Mouse (Mus musculus) left cerebral cortex, postnatal 4 days (tissue): ENCODE data around the gene Gm20388. TPM values are rescaled to one million over a fixed set of nuclear protein-coding genes. Genes with fewer than 3 reads are reported as not detected.

Source experiments
- DNase-seq: peaks from one replicate; pipeline ENCODE4 v3.0.0-alpha.2; 2022
- intact Hi-C: fragments of 180-260 bp; cut with DNase I; formaldehyde crosslinking; loops from one replicate; pipeline ENCODE4 v1.15.1; 2025
- total RNA-seq, 2 experiments: library from RNA; stranded (reverse); gene quantifications; 2 replicates each; pipeline ENCODE4 v1.2.3; 2021

The Gm20388 gene
- total RNA-seq, 2 experiments from 2014 or later: 6.5 to 12.8 TPM

DNA sequence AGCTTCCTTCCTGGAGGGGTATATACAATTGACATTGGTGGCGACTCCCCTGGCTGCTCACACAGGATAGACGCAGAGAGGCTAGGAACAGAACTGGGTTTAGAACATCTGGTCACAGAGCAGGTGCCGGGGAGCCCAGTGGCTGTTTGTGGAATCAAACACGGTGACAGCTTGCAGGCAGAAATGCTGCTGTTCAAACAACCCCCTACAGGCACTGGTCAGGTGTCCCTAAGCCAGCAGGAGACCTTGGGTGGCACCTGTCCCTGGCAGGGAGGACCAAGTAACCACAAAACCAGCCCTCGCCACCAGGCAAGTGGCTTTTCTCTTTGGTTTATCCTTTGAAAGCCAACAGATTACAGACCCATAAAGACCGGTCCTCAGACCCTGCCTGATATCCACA lies 2761.3 kb downstream of the Gm20388 start:
- intact Hi-C loops: loop anchor here (10.0 kb wide), 1 partner anchor 153 kb away; no protein-coding TSS in a partner anchor
- DNase-seq: no peak

DNA sequence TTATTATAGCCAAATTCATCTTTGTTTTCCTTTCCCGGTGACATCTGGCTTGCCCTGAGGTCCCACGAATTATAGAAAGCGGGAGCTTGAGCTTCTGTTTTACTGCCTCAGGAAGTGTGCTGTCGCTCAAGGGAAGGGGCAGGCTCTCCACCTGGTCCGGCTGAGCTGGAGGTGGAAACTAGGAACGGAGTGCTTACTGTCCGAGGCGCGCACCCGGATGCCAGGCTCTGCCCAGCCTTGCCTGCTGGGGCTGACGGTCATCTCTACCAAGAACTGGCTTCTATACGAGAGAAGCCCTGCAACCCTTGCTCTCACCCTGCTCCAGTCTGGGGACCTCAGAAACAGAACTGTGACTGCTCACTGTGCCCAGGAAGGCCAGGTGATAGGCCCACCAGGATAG lies 2763.3 kb downstream of the Gm20388 start:
- DNase-seq: no peak
- intact Hi-C loops: loop anchor here (10.0 kb wide), 1 partner anchor 151 kb away; no protein-coding TSS in a partner anchor

DNA sequence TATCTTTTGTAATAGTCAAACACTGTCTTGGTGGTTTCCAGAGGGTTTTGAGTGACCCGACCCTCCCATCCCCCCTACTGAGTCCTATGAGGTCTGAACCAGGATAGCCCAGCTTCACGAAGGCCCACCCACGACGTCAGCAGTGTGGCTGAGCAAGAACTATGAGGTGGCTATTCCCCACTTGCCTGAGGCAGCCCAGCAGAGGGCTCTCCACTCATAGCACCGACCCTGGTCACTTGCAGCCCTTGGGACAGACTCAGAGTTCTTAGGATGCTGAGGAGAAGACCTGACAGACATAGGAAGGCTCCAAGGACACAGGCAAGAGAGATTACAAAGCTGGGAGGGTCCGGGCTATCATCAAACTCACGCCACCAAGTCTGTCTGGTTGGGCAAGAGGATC lies 2764.4 kb downstream of the Gm20388 start:
- no peak for DNase-seq

DNA sequence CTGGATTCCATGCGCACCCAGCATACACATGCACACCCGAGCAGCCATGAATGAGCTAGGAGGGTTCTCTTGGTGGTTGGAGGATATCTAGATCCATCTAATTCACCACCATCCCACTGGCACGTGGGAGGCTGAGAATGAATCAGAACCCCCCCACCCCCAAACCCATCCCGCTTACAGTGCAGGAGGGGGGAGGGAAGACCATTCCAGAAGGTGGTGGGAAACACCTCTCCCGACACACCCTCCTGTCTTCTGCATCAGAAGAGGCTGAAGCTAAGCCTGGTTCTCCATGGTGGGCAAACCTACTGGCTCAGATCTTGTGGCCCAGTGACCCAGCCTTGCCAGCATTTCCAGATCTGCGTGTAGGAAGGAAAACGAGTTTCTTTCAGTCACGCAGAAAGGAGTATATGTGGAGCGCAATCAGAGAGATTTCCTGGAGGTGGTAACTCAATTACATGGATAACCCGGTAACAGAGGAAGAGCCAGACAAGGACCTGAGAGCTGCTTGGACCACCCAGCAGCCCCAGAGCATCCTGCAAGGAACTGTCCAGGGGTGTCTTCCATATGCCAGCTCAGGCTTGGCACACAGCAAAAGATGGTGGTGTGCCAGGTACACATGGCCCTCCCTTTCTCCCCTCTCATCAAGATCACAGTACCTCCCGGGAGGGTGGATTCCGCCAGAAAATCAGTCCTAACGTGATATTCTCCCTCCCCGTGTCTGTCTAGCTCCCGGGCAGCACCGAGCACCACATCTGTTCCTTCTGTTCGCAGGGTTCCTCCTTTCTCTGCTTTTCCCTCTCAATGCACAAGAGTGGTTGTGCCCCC lies 2765.2 kb downstream of the Gm20388 start:
- DNase-seq: peak; percentile 80
- intact Hi-C loops: loop anchor here (10.0 kb wide), 1 partner anchor 149 kb away; no protein-coding TSS in a partner anchor

More for the DNA sequence above, 2764.4 kb downstream of the Gm20388 start:
- intact Hi-C loops: loop anchor here (10.0 kb wide), 1 partner anchor 150 kb away; no protein-coding TSS in a partner anchor

DNA sequence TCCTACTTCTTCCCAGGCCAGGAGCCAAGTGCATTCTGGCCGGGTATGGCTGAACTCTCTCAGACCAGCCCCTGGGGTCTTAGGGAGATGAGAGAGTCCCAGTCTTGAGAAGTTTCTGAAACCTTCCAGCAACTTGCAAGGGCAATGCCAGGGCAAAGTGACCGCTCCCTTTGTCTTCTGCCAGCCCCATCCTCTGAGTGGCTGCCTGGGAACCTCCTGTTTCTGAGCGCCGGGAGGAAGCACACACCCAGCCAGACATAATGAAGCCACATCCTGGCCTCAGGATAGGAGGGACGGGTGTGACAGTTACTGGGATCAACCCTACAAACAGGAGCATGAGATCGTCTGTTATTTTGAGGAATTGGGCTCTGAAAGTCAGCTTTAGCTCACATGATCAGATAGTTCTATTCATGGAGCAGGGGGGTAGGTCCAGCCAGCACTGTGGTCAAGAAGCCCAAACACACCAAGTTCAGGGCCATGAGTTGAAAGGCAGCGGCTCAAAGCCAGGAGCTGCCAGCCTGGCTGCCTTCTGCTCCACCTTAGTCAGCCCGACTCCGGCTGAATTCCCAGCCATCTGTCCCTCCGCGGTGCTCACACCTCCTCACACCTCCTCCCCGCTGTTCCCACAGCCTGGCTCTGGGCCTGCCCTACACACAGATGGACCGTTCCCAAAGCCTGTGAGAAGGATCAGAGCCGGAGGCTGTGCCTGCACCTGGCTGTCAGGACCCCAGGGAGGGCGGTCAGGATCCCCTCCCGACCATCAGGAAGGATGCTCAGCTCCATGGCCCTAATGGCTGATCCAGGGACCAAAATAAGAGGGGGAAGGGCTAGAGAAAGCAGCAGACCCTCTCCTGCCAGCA lies 2766.2 kb downstream of the Gm20388 start:
- intact Hi-C loops: loop anchor here (10.0 kb wide), 1 partner anchor 148 kb away; no protein-coding TSS in a partner anchor
- peak; percentile 96 for DNase-seq

DNA sequence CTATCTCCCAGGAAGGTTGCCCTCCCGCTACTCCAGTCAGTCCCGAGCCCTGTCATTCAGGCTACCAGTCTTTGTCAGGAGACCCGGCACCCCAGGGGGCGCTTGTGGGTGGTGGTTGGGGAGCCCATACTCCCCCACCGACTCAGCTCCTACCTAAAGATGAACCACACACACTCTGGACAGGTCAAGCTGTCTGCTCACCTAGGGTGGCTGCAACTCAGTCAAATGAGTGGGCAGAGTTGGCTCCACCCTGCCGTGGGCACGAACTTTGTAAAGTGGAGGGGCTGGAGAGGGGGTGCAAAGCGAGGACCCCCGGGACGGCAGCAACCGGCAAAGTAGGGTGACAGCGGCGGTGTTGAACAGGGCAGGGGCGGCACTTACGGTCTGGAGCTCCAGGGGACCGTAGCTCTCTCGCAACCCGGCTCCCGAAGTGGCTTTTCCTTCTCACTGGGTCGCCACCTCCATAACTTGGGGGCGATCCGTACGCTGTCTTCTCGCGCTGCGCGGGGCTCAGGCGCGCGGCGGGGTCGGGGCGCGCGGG lies 2766.9 kb downstream of the Gm20388 start:
- DNase-seq: peak; percentile 38
- intact Hi-C loops: loop anchor here (10.0 kb wide), 1 partner anchor 147 kb away; no protein-coding TSS in a partner anchor

DNA sequence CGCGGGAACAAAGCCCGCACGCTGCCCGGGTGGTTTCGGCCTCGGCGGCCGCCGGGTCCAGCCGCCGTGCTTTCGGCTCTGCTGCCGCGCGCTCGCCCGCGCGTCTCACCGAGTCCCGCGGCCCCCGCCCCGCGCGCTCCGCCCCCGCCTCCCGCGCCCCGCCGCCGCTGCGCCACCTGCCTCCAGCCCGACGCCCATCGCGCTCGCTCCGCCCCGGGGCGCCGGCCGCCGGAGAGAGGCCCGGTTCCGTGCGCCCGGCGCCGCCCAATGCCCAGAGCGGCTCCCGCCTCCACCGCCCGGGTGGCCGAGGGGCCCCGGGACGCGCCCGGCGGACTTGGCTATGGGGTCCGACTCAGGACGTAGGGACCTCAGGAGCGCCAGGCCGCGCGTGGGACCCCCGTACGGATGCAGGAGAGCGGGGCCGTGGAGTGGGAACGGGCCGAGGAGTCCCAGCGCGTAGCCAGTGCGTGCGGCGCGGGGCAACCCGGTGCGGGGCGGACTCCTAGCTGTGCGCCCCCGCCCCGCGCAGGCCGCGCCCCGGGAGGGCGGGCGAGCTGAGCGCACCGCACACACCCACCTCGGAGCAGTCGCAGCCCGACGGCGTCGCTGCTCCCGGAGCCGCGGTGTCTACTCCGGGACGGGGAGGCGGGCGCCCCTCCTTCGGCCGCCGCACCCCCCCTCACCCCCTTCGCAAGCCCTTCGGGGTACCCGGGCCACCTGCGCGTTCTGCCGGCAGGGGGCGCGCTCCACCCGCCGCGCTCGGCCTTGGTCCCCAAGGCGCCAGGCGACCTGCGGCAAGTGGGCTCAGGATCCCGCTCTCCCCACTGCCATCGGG lies 2767.6 kb downstream of the Gm20388 start:
- intact Hi-C loops: loop anchor here (10.0 kb wide), 1 partner anchor 147 kb away; no protein-coding TSS in a partner anchor
- DNase-seq: peak; percentile 86

DNA sequence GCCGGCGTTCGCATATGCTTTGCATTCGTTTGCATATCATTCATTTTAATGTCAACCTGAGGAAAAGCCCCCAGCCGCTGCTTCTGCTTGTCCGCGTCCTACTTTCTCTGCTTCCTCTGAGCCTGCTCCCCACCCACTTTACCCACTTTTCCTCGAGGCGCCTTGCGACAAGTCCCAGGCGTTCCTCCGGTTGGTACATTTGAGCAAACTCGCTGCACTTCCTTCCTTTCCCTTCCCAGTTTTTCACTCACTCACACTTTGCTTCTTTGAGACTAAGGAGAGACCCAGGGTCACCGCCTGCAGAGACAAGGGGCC lies 2768.2 kb downstream of the Gm20388 start:
- intact Hi-C loops: loop anchor here (10.0 kb wide), 1 partner anchor 146 kb away; no protein-coding TSS in a partner anchor
- DNase-seq: no peak

DNA sequence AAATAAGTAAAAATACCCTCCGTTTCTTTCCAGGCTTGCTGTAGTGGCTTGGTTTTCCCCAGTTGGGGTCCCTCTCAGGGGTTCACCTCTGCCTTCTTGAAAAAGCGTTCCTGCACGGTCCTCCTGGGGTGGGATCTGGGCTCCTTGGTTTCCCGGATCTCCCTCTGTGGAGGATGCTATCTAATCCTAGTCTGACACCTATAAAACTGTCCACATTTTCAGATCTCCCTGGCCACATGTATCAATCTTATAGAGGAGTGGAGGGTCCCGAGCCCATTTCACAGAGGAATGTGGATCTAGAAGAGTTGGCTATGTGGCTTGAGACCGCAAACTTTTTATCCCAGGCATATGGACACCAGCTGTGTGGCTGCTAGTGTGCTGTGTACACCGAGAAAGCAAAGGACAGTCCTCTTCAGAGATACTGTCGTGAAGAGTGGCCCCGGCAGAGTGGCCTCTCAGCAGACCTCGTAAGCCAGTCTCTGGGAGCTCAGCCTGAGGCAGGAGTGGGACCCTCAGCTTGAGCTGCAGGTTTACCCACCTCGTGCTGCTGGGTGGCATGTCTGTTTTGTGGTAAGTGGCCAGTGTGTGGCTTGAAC lies 2768.8 kb downstream of the Gm20388 start:
- intact Hi-C loops: loop anchor here (10.0 kb wide), 1 partner anchor 145 kb away; no protein-coding TSS in a partner anchor
- DNase-seq: no peak

DNA sequence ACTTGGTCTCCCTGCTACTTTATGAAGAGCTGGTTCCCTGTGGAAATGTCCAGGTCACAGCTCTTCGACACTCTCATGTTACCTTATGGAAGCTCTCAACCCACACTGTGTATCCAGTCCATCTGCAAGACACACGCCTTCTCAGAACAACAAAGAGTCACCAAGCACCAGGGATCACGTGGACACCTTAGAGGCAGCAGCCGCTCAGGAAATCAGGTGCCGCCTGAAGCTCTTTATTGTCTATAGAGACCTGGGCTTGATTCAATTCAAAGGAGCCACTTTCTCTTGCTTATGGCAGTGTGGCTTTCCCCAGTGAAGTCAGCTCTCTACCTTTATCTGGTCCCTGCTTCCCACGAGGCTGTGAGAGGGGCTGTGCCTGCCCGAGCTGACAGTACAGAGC lies 2769.5 kb downstream of the Gm20388 start:
- DNase-seq: no peak
- intact Hi-C loops: no loop called here

DNA sequence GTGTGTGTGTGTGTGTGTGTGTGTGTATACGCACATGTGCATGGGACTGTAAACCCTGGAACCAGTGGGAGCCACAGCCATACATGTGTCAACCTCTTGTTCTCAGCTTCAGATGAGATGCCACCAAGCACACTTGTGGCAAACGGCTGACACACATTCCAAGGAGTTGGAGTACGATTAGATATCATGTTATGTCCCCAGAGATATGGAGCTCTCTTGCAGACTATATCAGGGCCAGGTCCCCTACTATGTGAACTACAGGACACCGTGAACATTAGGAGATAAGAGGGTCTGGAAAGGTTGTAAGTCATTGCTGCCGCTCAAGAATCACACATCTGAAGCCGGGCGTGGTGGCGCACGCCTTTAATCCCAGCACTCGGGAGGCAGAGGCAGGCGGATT lies 2772.2 kb downstream of the Gm20388 start:
- DNase-seq: no peak
- intact Hi-C loops: no loop called here

DNA sequence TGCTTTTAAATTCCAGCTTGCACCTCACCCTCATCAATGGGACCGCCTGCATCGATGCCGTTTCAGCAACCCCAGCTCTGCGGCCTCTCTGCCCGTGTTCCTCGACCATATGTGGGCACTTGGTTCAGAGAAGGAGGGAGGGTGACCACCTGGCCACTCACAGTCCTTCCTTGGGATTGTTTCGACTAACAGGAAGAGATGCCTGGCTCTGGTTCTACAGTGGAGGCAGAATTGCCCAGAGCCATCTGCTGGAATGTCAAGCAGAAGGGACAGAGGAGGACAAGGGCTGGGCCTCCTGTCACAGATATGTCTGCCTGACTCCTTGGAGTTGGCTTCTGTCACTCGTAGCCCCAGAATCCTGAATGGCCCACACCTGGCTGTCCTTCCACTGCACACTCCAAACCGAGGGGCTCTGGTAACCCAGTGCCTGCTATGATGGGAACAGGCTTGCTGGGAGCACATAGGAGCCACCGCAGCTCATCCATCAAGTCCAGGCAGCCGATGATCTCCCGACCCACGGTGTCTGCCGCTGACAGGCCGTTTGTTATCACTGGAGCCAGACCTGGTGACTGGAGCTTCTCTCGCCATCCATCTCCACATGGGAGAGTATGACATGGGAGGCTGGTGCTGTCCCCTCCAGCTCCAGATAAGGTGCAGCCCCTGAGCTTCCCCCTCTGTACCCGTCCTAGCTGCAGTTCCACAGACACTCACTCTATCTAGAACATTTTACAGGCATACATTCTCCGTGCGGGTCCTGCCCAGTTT lies 2774.6 kb downstream of the Gm20388 start:
- DNase-seq: no peak
- intact Hi-C loops: no loop called here

DNA sequence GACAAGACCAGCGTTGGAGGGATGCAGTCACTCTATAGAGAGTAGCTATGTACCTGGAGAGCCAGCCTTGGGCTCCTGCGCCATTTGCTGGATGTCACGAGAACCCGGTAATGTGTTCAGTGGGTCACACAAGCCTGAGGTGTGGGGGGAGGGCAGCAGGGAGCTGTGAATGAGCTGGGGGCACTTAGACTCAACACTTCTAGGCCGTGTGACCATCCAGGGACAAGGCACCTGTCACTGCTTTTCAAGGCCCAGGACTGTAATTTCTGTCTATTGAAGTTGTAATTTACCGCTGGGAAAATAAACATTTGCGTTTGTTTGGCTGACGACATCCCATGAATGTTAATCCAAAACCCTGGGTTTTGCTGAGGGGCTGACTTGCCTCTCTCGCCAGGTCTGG lies 2776.2 kb downstream of the Gm20388 start:
- intact Hi-C loops: no loop called here
- DNase-seq: no peak

DNA sequence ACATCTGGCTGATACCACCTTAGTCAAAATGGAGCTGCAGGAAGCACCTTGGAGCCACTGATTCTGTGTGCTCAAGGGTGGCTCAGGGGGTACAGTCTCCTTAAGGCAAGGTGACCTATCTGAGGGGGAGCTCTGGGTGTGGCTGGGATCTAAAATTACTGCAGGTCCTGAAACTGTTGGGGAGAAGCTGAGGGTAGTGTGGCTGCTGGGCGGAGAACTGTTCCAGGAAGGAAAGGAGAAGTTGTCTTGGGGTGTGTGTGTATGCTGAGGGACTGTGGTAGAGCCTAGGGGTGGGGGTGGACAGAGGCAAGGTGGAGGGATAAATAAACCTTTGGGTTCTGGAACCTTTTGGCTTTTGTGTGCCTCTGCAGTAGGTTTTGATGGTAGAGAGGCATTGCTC lies 2778.7 kb downstream of the Gm20388 start:
- DNase-seq: no peak
- intact Hi-C loops: no loop called here

DNA sequence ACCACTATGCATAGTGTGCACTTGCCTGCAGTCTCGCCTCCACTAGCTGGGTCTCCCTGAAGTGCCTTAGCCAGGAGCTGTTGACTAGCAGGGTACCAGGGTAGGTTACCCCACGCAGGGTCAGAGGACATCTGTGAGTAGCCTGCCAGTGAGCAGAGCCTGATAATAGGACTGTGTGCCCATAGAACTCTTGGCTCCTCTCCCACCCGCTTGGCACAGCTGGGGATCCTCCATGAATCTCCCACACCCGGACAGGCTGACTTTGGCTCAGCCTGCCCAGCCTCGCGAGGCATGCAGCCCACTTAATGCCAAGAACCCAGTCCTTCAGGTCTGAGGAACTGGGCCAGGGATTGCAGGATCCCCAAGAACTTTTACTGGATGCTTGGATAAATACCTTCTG lies 2780.4 kb downstream of the Gm20388 start:
- intact Hi-C loops: no loop called here

DNA sequence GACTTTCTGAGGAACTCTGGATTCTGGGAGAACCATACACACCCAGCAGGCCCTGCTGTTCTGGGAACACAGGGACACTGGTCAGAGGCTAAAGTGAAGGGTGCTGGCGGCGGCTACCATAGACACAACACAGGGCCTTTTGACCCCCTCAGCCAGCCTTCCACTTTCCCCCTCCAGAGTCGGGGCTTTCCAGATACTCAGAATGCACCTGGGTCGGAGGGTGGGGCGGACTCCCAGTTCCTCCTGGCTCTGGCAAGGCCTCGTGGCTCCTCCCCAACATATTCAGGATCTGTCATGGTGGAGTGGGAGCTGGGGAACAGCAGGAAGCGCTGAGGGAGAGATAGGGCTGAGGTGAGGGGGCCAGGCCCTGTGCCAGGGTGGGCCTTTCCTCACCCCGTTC lies 2781.5 kb downstream of the Gm20388 start:
- intact Hi-C loops: no loop called here
- no peak for DNase-seq

More for the DNA sequence above, 2780.4 kb downstream of the Gm20388 start:
- peak; percentile 80 for DNase-seq

DNA sequence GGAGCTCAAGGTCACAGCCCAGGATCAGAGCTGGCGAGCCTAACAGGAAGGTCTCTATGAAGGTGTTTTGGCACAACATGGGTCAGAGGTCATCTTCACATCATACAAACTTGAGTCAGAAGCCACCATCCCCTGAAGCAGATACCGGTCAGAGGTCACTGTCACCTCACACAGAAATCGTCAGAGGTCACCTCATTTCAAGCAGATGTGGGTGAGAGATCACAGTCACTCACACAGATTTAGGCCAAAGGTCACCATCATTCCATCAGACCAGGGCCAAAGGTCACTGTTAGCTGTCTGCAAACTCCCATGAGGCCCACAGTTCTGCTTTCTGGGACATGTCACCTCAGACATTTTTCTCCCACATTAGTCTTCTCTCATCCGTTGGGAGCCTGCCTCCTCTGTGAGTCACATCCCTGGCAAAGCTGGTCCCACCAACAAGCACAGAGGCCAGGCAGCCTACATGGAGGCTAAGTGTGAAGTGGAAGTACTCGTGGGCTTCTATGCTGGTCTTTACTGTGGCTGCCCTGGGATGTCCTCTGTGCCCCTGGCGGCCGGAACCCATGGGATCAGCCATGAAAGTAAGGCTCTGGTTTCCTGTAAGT lies 2784.9 kb downstream of the Gm20388 start:
- intact Hi-C loops: no loop called here
- DNase-seq: no peak

DNA sequence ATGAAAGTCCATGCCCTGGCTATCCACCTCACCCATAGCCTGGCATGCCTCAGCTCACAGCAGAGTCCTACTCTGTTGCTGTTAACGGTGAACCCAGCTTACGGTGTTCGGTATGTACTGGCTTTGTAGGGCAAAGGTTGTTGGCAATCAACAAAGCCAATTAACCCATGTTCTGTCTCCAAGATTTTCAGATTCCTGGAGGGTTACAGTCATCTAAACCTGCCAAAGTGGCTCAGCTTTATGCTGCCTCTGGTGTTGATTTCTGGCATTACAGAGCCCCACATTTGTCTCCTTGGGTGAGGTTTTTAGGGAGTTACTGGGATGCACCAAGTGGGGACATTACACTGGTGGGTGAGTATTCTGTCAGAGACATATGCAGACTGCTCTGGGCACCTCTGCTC lies 2786.5 kb downstream of the Gm20388 start:
- DNase-seq: no peak
- intact Hi-C loops: no loop called here

DNA sequence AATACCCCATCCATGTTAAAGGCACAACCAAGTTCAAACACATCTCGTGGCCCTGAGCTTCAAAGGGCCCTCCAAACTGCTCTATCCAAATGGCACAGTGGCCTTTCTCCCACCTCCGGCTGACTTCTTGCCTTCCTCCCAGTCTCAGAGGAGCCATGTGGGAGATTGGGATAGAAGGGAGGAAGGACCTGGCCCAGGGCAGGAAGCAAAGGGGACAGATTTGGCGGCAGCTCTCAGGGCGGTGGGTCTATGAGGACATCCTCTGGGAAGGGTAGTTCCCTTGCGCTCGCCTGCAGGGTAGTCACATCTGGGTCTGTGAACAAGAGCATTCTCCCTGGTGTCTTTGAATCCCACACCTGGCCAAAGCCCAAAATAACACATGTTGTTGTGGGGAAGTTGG lies 2786.9 kb downstream of the Gm20388 start:
- no peak for DNase-seq
- intact Hi-C loops: no loop called here
